Mouse (Mus musculus): ENCODE measurements around the gene Son.

GRCm38 (mm10) chr16:91630584-91630983 lies 16.7 kb upstream of the Son start:
- TF ChIP-seq MXI1 (IDR thresholded peaks at IDR 0.05; ENCODE audit: low read depth, low read length) (no peak), CTCF (IDR thresholded peaks at IDR 0.05 in 2 of 3, conservative IDR thresholded peaks at IDR 0.05 in 1 of 3; ENCODE audit: control insufficient read depth in 1 of 3, insufficient read depth in 1 of 3, low read depth in 2 of 3, low read length in 3 of 3, poor library complexity in 1 of 3, severe bottlenecking in 1 of 3) (no peak), EP300 (IDR thresholded peaks at IDR 0.05; ENCODE audit: low read depth in 1 of 2, low read length in 2 of 2) (no peak), ZNF384 (IDR thresholded peaks at IDR 0.05; ENCODE audit: low read depth, low read length) (no peak), KAT2A (conservative IDR thresholded peaks at IDR 0.05; ENCODE audit: low read depth, low read length) (no peak), POLR2A (IDR thresholded peaks at IDR 0.05; ENCODE audit: control insufficient read depth in 1 of 2, insufficient read depth in 1 of 2, low read depth in 1 of 2, low read length in 2 of 2, poor library complexity in 1 of 2) (no peak), ETS1 (IDR thresholded peaks at IDR 0.05; ENCODE audit: low read depth, low read length) (no peak), MAX (IDR thresholded peaks at IDR 0.05; ENCODE audit: low read length) (no peak)

Measured in MEL (cell line).